Mouse (Mus musculus) left cerebral cortex, postnatal 10 days (tissue): ENCODE results near the gene 4930404H24Rik. TPM values are rescaled to one million over a fixed set of nuclear protein-coding genes. Genes with fewer than 3 reads are reported as not detected.

ENCODE experiments used
- DNase-seq, 2 experiments: peaks; one replicate each; pipeline ENCODE4 v3.0.0; 2021 to 2022; ENCODE audit warnings: low spot score in 2 of 2, mixed read lengths in 1 of 2; ENCODE audit errors: extremely low spot score in 1 of 2
- intact Hi-C: fragments of 180-260 bp; cut with DNase I; formaldehyde crosslinking; loops from one replicate; pipeline ENCODE4 v1.15.1; 2025
- total RNA-seq, 2 experiments: library from RNA; stranded (reverse); gene quantifications; 2 replicates each; pipeline ENCODE4 v1.2.3; 2021

Gene 4930404H24Rik
- total RNA-seq, 2 experiments from 2014 or later: not detected

GRCm38 (mm10) chr2:153526850-153527530 is 34.4 kb downstream of the 4930404H24Rik start:
- DNase-seq: no peak
- intact Hi-C loops: no loop called here

DNA sequence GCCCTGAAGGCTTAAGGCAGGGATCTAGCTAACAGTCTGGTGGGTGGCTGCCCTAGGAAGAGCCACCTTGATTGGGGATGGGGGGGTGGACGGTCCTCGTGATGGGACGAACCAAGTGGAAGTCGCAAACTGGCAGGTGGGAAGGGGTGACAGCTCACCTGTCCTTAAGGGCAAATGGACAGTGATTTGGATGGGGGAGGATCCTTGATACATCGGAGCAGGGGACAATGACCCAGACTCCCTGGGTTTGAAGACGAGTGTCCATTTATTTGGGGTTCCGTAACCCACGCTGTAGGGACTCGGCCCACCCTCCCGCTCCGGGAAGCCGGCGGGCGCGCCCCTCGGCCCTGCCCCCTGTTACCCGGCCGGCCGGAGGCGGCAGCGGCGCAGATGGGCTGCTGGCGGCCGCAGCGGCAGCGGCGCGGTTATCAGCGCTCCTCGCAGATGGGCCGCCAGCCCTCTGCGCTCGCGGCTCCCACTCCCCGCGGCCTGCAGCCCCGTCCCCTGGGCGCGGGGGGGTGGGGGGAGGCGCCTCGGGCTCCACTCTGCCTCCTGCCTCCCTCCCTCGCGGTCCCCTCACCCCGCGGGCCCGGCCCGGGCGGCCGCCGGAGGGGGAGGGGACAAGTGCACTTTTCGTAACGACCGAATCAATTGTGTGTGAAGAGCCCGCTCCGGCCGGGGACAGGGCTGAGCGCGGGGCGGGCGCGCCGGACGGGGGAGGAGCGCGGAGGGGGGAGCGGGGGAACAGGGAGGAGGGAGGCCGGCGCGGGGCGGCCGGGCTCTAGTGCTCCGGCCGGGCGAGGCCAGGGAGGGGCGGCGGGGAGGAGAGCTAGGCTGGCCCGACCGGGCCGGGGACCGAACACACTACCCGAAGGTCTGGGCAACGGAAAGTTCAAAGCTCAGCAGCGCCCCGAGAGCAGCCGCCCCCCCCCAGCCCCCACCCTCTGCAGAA is 35.3 kb downstream of the 4930404H24Rik start:
- peak in 1 of 2 experiments; percentile 77 for DNase-seq
- intact Hi-C loops: no loop called here

- DNase-seq: peak in 1 of 2 experiments; percentile 75
- intact Hi-C loops: no loop called here
These were observed 36.2 kb downstream of the 4930404H24Rik start for GRCm38 (mm10) chr2:153528571-153529364.

- peak in 1 of 2 experiments; percentile 73 for DNase-seq
- intact Hi-C loops: no loop called here
These were observed 36.8 kb downstream of the 4930404H24Rik start for GRCm38 (mm10) chr2:153529365-153529781.

DNA sequence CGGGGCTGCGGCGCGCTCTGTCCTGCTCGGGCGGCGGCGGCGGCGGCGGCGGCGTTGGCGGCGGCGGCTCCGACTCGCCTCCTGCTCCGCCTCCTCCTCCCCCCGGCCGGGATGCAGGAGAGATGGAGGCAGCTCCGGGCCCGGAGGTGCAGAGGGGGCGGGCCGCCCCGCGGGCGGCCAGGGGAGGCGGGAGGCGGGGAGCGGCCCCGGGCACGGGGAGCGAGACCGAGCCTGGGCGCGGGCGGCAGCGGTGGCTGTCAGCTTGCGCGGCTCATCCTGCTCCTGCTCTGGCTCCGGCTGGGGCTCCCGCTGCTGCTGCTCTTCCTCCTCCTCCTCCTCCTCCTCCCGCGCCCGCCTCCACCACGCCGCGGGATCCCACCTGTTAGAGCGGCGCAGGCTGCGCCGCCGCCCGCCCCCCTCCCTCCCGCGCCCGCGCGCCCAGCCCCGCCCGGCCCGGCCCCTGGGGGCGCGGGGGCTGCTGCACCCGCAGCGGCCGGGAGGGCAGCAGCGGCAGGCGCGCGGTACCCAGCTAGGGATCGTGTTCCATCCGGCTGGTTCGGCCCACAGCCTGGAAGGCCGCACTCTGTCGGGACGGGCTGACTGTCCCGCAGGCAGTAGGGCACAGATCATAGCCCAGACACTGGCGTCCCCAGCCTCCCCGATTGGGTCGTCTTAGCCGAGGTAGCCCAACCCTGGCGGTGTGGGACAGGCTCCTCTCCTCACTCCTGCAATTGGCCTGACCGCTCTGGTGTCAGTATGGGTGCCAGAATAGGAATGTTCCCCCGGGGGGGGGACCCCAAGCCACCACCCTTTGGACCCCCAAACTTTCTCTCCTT is 37.6 kb downstream of the 4930404H24Rik start, which contains the start of gene Nol4l:
Gene Nol4l, minus strand, starts transcription at position 41 of the 836 bp plus-strand sequence.
- DNase-seq: peak in 1 of 2 experiments; percentile 67
- intact Hi-C loops: loop anchor here (5.0 kb wide), 1 partner anchor 57 kb away; no protein-coding TSS in a partner anchor

DNA sequence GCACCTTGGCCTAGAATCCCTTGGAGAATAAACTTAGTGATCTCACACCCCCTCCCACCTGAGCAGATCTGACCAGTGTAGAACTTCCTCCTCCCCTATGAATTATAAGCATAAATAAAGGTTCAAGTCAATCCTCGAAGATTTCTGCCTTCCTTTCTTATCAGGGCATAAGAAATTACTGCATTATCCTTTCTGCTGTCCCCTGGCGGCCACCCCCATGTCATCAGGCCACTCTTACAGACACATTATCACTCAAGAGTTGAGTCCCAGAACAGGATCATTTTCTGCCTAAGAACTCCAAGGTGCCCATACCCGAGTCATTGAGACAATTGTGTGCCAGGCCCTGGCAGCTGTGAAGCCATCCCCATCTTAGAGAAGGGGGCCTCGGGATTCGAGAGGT is 38.4 kb downstream of the 4930404H24Rik start:
- no peak for DNase-seq
- intact Hi-C loops: loop anchor here (5.0 kb wide), 1 partner anchor 56 kb away; no protein-coding TSS in a partner anchor

GRCm38 (mm10) chr2:153533981-153534380 is 41.4 kb downstream of the 4930404H24Rik start:
- intact Hi-C loops: loop anchor here (5.0 kb wide), 1 partner anchor 53 kb away; no protein-coding TSS in a partner anchor
- no peak for DNase-seq

- DNase-seq: no peak
- intact Hi-C loops: no loop called here
These were observed 46.3 kb downstream of the 4930404H24Rik start for GRCm38 (mm10) chr2:153538898-153539297.

DNA sequence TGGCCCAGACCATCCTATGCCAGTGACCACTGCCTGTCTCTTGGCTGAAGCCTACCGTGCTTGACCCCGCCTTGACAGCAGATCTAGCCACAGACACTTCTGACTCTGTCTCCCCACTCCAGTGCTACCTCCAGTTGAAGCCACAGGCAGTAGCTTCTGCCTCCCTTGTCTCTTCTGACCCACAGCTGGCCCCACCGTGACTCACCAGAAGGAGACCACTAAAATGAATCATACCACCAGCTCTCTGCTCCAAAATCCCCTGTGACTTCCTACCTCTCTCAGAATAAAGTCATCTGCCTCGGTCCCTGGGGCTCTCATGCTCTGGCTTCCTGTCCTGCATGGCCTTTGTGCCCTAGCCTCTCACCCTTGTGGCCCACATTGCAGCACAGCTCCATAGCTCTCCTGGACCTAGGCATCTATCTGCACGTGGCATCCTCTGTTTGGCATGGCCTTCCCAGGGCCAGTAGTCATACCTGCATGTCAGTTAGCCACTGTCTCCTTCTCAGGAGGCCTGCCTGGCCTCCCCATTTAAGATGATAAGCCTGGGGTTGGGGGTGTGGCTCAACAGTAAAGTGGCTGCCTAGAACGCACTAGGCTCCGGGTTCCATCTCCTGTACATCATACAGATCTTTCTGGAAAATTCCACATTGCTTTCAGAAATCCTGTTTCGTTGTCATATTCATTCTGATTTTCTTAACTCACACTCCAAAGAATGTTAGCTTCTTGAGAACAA is 50.5 kb downstream of the 4930404H24Rik start:
- intact Hi-C loops: no loop called here
- DNase-seq: no peak

Other genes with a start within 250 kb of the 4930404H24Rik start
- 10 to 100 TPM; 91.6 to 94.6 TPM for gene Kif3b, start 201.4 kb upstream of the 4930404H24Rik start, total RNA-seq
- 10 to 100 TPM; 38.8 to 41.5 TPM for gene Asxl1, start 147.0 kb upstream of the 4930404H24Rik start, total RNA-seq
- gene Nol4l, start 37.2 kb downstream of the 4930404H24Rik start, total RNA-seq: 10 to 100 TPM; 55.5 to 62.5 TPM
- gene Commd7, start 140.0 kb downstream of the 4930404H24Rik start, total RNA-seq: 10 to 100 TPM; 32.9 to 36.5 TPM
- gene Dnmt3b, start 156.7 kb downstream of the 4930404H24Rik start, total RNA-seq: 1 to 10 TPM; 1.5 to 1.7 TPM
- gene Dnmt3c, start 203.9 kb downstream of the 4930404H24Rik start, total RNA-seq: under 1 TPM in 1 of 2 experiments, not detected in 1; 0.17 TPM
- gene Mapre1, start 248.5 kb downstream of the 4930404H24Rik start, total RNA-seq: 100 to 1,000 TPM; 183 to 200 TPM